Mouse (Mus musculus) layer of hippocampus, adult 18-20 months (tissue): ENCODE measurements at regions not wholly inside any gene's neighbourhood (a gene's known extent, or its start where the extent isn't known, plus 50 kb on each side); places are given as distances from the start of the nearest gene placed in this dataset.
A peak's percentile ranks its signal among the peaks of the same experiment; 100 is the strongest.

Experiments
- DNase-seq, 2 experiments: peaks; one replicate each; pipeline ENCODE4 v3.0.0; 2022; ENCODE audit warnings: low spot score in 2 of 2

GRCm38 (mm10) chr8:6010712-6011111 is 905.6 kb upstream of the Slc10a2 start:
- DNase-seq: no peak

GRCm38 (mm10) chr8:6002612-6003011 is 897.5 kb upstream of the Slc10a2 start:
- no peak for DNase-seq

- DNase-seq: peak; percentile 0 to 19
Observed at GRCm38 (mm10) chr8:5994846-5995245, 889.7 kb upstream of the Slc10a2 start.

DNA sequence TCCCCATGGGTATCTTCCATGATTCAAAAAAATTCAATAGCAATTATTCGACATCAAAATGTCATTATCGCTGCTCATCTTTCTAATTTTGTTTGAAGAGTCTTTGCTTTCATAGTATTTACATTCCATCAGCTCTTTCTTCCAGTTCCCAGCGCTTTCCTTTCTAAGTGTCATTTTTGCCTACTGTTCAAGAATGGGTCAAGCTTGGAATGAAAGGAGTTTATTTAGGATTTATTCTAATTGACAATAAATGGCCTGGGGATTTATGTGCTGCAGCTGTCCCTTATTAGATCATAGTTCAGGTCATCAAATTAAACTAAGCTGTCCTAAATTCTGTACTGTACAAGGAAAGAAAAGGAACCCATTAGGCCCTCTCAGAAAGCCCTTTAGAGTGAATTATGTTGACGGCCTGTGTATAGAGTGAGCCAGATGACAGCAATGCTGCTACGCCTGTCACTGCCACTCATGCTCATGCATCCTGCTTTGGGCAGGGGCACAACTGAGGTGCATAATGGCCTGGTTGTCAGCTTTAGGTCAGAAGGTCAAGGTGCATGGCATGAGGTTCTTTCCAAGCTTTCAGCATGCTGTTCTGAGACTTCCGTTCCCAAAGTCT is 860.4 kb upstream of the Slc10a2 start:
- DNase-seq: no peak

- DNase-seq: no peak
Observed at GRCm38 (mm10) chr8:5964299-5964698, 859.1 kb upstream of the Slc10a2 start.

- no peak for DNase-seq
Observed at GRCm38 (mm10) chr8:5938057-5938456, 832.9 kb upstream of the Slc10a2 start.

DNA sequence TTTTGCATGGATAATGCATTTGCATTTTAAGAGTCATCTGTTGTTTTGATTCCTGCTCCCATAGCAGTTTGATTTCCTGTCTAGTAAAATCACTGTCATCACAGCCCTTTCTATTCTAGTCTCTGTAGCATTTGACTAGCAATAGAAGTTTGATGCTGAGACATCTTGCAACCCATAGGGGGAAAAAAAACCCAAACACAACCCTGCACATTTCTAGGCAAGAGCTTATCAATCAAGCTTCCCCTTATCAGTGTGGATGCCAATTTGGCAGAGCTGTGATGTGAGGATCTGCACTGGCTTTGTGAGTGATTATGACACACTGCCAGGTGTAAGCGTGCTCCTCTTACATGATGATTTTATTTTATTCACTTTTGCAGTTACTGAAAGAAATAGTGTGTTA is 813.0 kb upstream of the Slc10a2 start:
- peak; percentile 13 to 44 for DNase-seq
